Mouse (Mus musculus) embryonic facial prominence, embryonic 11.5 days (tissue): ENCODE results near the gene Nell2. TPM values are rescaled to one million over a fixed set of nuclear protein-coding genes. Genes with fewer than 3 reads are reported as not detected.
"Not testable (repeated sequence)": the region's sequence is repeated elsewhere in the genome, so short reads cannot be mapped to it uniquely, and the experiment has no call there.

Source experiments
- ATAC-seq: fragments of 200-750 bp; cut with Nextera tagmentation; replicated peaks from 2 replicates; pipeline ENCODE4 v1.8.0; 2017; ENCODE audit warnings: low read depth; ENCODE audit not compliant: insufficient number of reproducible peaks, low FRiP score, low TSS enrichment
- DNase-seq: peaks from one replicate; pipeline ENCODE4 v3.0.0-alpha.2; 2015; ENCODE audit warnings: low spot score
- H3K27ac ChIP-seq: fragments of 300-500 bp; sonication (generic); replicated peaks from 2 replicates; pipeline ENCODE4 v1.5.1; 2014; ENCODE audit warnings: mild to moderate bottlenecking, low read depth, low read length, control low read depth
- H3K27me3 ChIP-seq: fragments of 300-500 bp; sonication (generic); 2 replicates; pipeline ENCODE4 v1.6.1; 2014; ENCODE audit warnings: mild to moderate bottlenecking, low read length, moderate library complexity, mixed read lengths; ENCODE audit not compliant: control insufficient read depth, insufficient read depth
- H3K36me3 ChIP-seq: fragments of 300-500 bp; sonication (generic); replicated peaks from 2 replicates; pipeline ENCODE4 v1.6.1; 2014; ENCODE audit warnings: low read depth, mild to moderate bottlenecking, low read length, moderate library complexity, mixed read lengths; ENCODE audit not compliant: control insufficient read depth, insufficient read depth
- H3K4me1 ChIP-seq: fragments of 300-500 bp; sonication (generic); 2 replicates; pipeline ENCODE4 v1.6.1; 2014; ENCODE audit warnings: low read length, mixed read lengths; ENCODE audit not compliant: control insufficient read depth, insufficient read depth
- H3K4me2 ChIP-seq: fragments of 300-500 bp; sonication (generic); 2 replicates; pipeline ENCODE4 v1.6.1; 2014; ENCODE audit warnings: low read depth, mild to moderate bottlenecking, control low read depth, low read length, moderate library complexity
- H3K4me3 ChIP-seq: fragments of 300-500 bp; sonication (generic); 2 replicates; pipeline ENCODE4 v1.5.1; 2014; ENCODE audit warnings: low read depth, low read length, control low read depth
- H3K9ac ChIP-seq: fragments of 300-500 bp; sonication (generic); replicated peaks from 2 replicates; pipeline ENCODE4 v1.6.1; 2014; ENCODE audit warnings: mild to moderate bottlenecking, control low read depth, low read length
- H3K9me3 ChIP-seq: fragments of 300-500 bp; sonication (generic); replicated peaks from 2 replicates; pipeline ENCODE4 v1.6.1; 2016; ENCODE audit warnings: mild to moderate bottlenecking, low read length, inconsistent platforms, mixed read lengths; ENCODE audit not compliant: control insufficient read depth
- WGBS: fragments of 180-500 bp; shearing (Covaris S2); extraction: QIAGEN DNeasy Blood & Tissue Kit; methylation state at CpG from one replicate; pipeline ENCODE4 v1.1.7; 2014; 5-methylcytosine and 5-hydroxymethylcytosine counted together
- polyA plus RNA-seq: library from polyadenylated mRNA; unstranded; fragments of >200 nt; fragmentation: Nextera tagmentation; extraction: Ambion mirVana; gene quantifications from 2 replicates; pipeline ENCODE4 v1.2.1, GENCODE M21; 2014

The Nell2 gene
- polyA plus RNA-seq, 1 experiment from 2014 or later, result 24.5 TPM

GRCm38 (mm10) chr15:95245516-95245915, 282.8 kb downstream of the Nell2 start:
- H3K27ac ChIP-seq, result no peak overlapping the region
- DNase-seq (no peak), ATAC-seq (no peak)
- H3K9ac ChIP-seq, result no peak overlapping the region
- H3K4me2 ChIP-seq, result no peak overlapping the region
- 91% methylated on average over 11 of the region's 11 CpGs for WGBS
- H3K9me3 ChIP-seq, result no peaks in the 10 kb centered on the region
- H3K36me3 ChIP-seq, result no peaks in the 10 kb centered on the region
- H3K4me3 ChIP-seq, result no peak overlapping the region
- H3K4me1 ChIP-seq, result no peaks in the 10 kb centered on the region
- H3K27me3 ChIP-seq, result no peaks in the 10 kb centered on the region

- WGBS, result 63% methylated on average over 8 of the region's 8 CpGs
- no peak overlapping the region for H3K27ac ChIP-seq
- H3K9me3 ChIP-seq, result no peaks in the 10 kb centered on the region
- H3K4me2 ChIP-seq, result no peak overlapping the region
- H3K4me3 ChIP-seq, result no peak overlapping the region
- no peak overlapping the region for H3K9ac ChIP-seq
- DNase-seq (no peak), ATAC-seq (no peak)
- no peaks in the 10 kb centered on the region for H3K4me1 ChIP-seq
- no peaks in the 10 kb centered on the region for H3K27me3 ChIP-seq
- no peaks in the 10 kb centered on the region for H3K36me3 ChIP-seq
These were observed 284.5 kb downstream of the Nell2 start for GRCm38 (mm10) chr15:95243876-95244275.

- DNase-seq (no peak), ATAC-seq (no peak)
- Histone ChIP-seq H3K9me3 (no peaks in the 10 kb centered on the region), H3K27ac (no peak overlapping the region), H3K4me1 (no peaks in the 10 kb centered on the region), H3K9ac (no peak overlapping the region), H3K4me2 (no peak overlapping the region), H3K36me3 (no peaks in the 10 kb centered on the region), H3K4me3 (no peak overlapping the region), H3K27me3 (no peaks in the 10 kb centered on the region)
- WGBS, result 91% methylated on average over 3 of the region's 3 CpGs
These were observed 287.2 kb downstream of the Nell2 start for GRCm38 (mm10) chr15:95241161-95241560.

GRCm38 (mm10) chr15:95237021-95237420, 291.3 kb downstream of the Nell2 start:
- not testable (repeated sequence) for H3K9me3 ChIP-seq
- WGBS, result 94% methylated on average over 2 of the region's 2 CpGs

GRCm38 (mm10) chr15:95236509-95236908, 291.9 kb downstream of the Nell2 start:
- WGBS, result 86% methylated on average over 3 of the region's 3 CpGs

More at GRCm38 (mm10) chr15:95237021-95237420, 291.3 kb downstream of the Nell2 start:
- ATAC-seq, H3K36me3 ChIP-seq, H3K27ac ChIP-seq, DNase-seq, H3K4me3 ChIP-seq, H3K4me2 ChIP-seq, H3K9ac ChIP-seq, H3K27me3 ChIP-seq, H3K4me1 ChIP-seq: not testable (repeated sequence)

GRCm38 (mm10) chr15:95231171-95231570, 297.2 kb downstream of the Nell2 start:
- no peaks in the 10 kb centered on the region for H3K9me3 ChIP-seq
- H3K27ac ChIP-seq, result no peak overlapping the region
- DNase-seq, result no peak
- H3K36me3 ChIP-seq, result no peaks in the 10 kb centered on the region
- no peak overlapping the region for H3K9ac ChIP-seq
- no peak overlapping the region for H3K4me3 ChIP-seq
- 82% methylated on average over 13 of the region's 13 CpGs for WGBS
- H3K27me3 ChIP-seq, result no peaks in the 10 kb centered on the region
- H3K4me2 ChIP-seq, result no peak overlapping the region
- ATAC-seq, result no peak
- H3K4me1 ChIP-seq, result no peaks in the 10 kb centered on the region

More at GRCm38 (mm10) chr15:95236509-95236908, 291.9 kb downstream of the Nell2 start:
- DNase-seq (no peak), ATAC-seq (no peak)
- no peaks in the 10 kb centered on the region for H3K9me3 ChIP-seq
- H3K4me3 ChIP-seq, result no peak overlapping the region
- no peaks in the 10 kb centered on the region for H3K27me3 ChIP-seq
- H3K4me2 ChIP-seq, result no peak overlapping the region
- H3K9ac ChIP-seq, result no peak overlapping the region
- no peaks in the 10 kb centered on the region for H3K4me1 ChIP-seq
- H3K27ac ChIP-seq, result no peak overlapping the region
- H3K36me3 ChIP-seq, result no peaks in the 10 kb centered on the region

- no peak overlapping the region for H3K4me2 ChIP-seq
- DNase-seq, result peak; percentile 55
These were observed 311.6 kb downstream of the Nell2 start for GRCm38 (mm10) chr15:95216640-95217365.

GRCm38 (mm10) chr15:95210551-95210950, 317.8 kb downstream of the Nell2 start:
- peak; percentile 66 for DNase-seq
- H3K9me3 ChIP-seq, result no peaks in the 10 kb centered on the region

More at GRCm38 (mm10) chr15:95216640-95217365, 311.6 kb downstream of the Nell2 start:
- WGBS, result 55% methylated on average over 12 of the region's 12 CpGs
- H3K9me3 ChIP-seq, result no peaks in the 10 kb centered on the region
- H3K27me3 ChIP-seq, result no peaks in the 10 kb centered on the region
- H3K27ac ChIP-seq, result no peak overlapping the region
- no peak; the same call in 1 of the 2 replicates for ATAC-seq
- no peaks in the 10 kb centered on the region for H3K4me1 ChIP-seq
- H3K36me3 ChIP-seq, result no peaks in the 10 kb centered on the region
- H3K9ac ChIP-seq, result no peak overlapping the region
- no peak overlapping the region for H3K4me3 ChIP-seq

More at GRCm38 (mm10) chr15:95210551-95210950, 317.8 kb downstream of the Nell2 start:
- no peak overlapping the region for H3K4me3 ChIP-seq
- H3K27me3 ChIP-seq, result no peaks in the 10 kb centered on the region
- no peak overlapping the region for H3K9ac ChIP-seq
- H3K27ac ChIP-seq, result no peak overlapping the region
- no peak overlapping the region for H3K4me2 ChIP-seq
- ATAC-seq, result no peak
- H3K36me3 ChIP-seq, result no peaks in the 10 kb centered on the region
- 75% methylated on average over 4 of the region's 4 CpGs for WGBS
- no peaks in the 10 kb centered on the region for H3K4me1 ChIP-seq
